Mouse (Mus musculus): ENCODE results near the gene Gsta4. TPM values are rescaled to one million over a fixed set of nuclear protein-coding genes. Genes with fewer than 3 reads are reported as not detected.

Gene Gsta4
- polyA plus RNA-seq, 1 experiment from 2014 or later, result 23.3 TPM

GRCm38 (mm10) chr9:78191736-78192135 is 9.2 kb downstream of the Gsta4 start:
- Histone ChIP-seq H3K4me1 (replicated peaks; ENCODE audit: control insufficient read depth, insufficient read depth, low read length) (0 out of 2 replicates have a peak, but pooled peaks cover 2% of the 10 kb centered on the region), H3K4me2 (replicated peaks; ENCODE audit: low read depth) (peak overlapping the region; percentile 61), H3K36me3 (ENCODE audit: control insufficient read depth, insufficient read depth) (no peaks in the 10 kb centered on the region), H3K9ac (ENCODE audit: low read depth, low read length) (no peak overlapping the region), H3K27ac (ENCODE audit: low read depth, low read length) (no peak overlapping the region), H3K9me3 (ENCODE audit: control insufficient read depth) (no peaks in the 10 kb centered on the region), H3K27me3 (replicated peaks; ENCODE audit: control insufficient read depth, insufficient read depth, low read length) (no peaks in the 10 kb centered on the region), H3K4me3 (ENCODE audit: low read depth, low read length) (peak overlapping the region; percentile 25)
- WGBS, result under 1% methylated on average over 18 of the region's 18 CpGs
- peak; percentile 65 for ATAC-seq
- 0 out of 2 replicates have a peak, but pooled peaks have one; percentile 24 for TF ChIP-seq CTCF (IDR thresholded peaks at IDR 0.05; ENCODE audit: low read depth)

DNA sequence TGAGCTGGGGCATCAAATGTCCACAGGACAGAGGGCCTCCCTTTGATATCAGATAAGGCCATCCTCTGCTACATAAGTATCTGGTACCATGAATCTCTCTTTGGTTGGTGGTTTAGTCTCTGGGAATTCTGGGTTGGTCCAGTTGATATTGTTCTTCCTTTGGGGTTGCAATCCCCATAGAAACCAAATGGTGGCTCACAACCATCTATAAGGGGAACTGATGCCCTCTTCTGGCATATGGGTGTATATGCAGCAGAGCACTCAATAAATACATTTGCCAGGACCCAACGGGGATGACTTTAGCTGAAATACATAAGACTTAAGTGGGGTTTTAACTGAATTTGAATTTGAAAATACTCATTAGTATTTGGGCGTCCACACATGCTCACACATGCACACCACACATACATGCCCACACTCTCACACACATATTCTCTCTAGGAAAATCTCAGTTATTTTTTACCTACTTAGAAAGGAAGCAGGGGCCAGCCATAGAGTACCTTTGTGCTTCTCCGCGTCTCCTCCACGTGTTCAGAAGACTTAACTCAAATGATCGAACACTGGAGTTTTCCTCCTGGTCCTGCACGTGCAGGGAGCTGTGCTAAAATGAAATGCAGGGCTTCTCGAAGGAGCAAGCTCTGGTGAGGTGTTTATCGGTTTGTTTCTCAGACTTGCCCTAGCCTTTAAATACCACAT is 11.5 kb downstream of the Gsta4 start:
- Histone ChIP-seq H3K27me3 (replicated peaks; ENCODE audit: control insufficient read depth, insufficient read depth, low read length) (no peaks in the 10 kb centered on the region), H3K36me3 (ENCODE audit: control insufficient read depth, insufficient read depth) (no peaks in the 10 kb centered on the region), H3K27ac (ENCODE audit: low read depth, low read length) (no peak overlapping the region), H3K9ac (ENCODE audit: low read depth, low read length) (no peak overlapping the region), H3K4me2 (replicated peaks; ENCODE audit: low read depth) (no peak overlapping the region), H3K9me3 (ENCODE audit: control insufficient read depth) (no peaks in the 10 kb centered on the region), H3K4me3 (ENCODE audit: low read depth, low read length) (no peak overlapping the region), H3K4me1 (replicated peaks; ENCODE audit: control insufficient read depth, insufficient read depth, low read length) (0 out of 2 replicates have a peak, but pooled peaks cover 2% of the 10 kb centered on the region)
- ATAC-seq, result no peak
- peak; percentile 94 for TF ChIP-seq CTCF (IDR thresholded peaks at IDR 0.05; ENCODE audit: low read depth)
- 41% methylated on average over 9 of the region's 9 CpGs for WGBS

GRCm38 (mm10) chr9:78195034-78195433 is 12.5 kb downstream of the Gsta4 start:
- 79% methylated on average over 11 of the region's 11 CpGs for WGBS
- H3K27me3 ChIP-seq (replicated peaks; ENCODE audit: control insufficient read depth, insufficient read depth, low read length), result no peaks in the 10 kb centered on the region
- no peaks in the 10 kb centered on the region for H3K9me3 ChIP-seq (ENCODE audit: control insufficient read depth)
- H3K27ac ChIP-seq (ENCODE audit: low read depth, low read length), result no peak overlapping the region
- TF ChIP-seq CTCF (IDR thresholded peaks at IDR 0.05; ENCODE audit: low read depth), result no peak
- H3K4me3 ChIP-seq (ENCODE audit: low read depth, low read length), result no peak overlapping the region
- H3K9ac ChIP-seq (ENCODE audit: low read depth, low read length), result no peak overlapping the region
- 0 out of 2 replicates have a peak, but pooled peaks cover 2% of the 10 kb centered on the region for H3K4me1 ChIP-seq (replicated peaks; ENCODE audit: control insufficient read depth, insufficient read depth, low read length)
- H3K36me3 ChIP-seq (ENCODE audit: control insufficient read depth, insufficient read depth), result no peaks in the 10 kb centered on the region
- no peak for ATAC-seq
- no peak overlapping the region for H3K4me2 ChIP-seq (replicated peaks; ENCODE audit: low read depth)

GRCm38 (mm10) chr9:78197801-78198200 is 15.2 kb downstream of the Gsta4 start:
- 97% methylated on average over 9 of the region's 9 CpGs for WGBS
- Histone ChIP-seq H3K36me3 (ENCODE audit: control insufficient read depth, insufficient read depth) (no peaks in the 10 kb centered on the region), H3K4me1 (replicated peaks; ENCODE audit: control insufficient read depth, insufficient read depth, low read length) (no peaks in the 10 kb centered on the region), H3K4me3 (ENCODE audit: low read depth, low read length) (no peak overlapping the region), H3K9me3 (ENCODE audit: control insufficient read depth) (no peaks in the 10 kb centered on the region), H3K27me3 (replicated peaks; ENCODE audit: control insufficient read depth, insufficient read depth, low read length) (no peaks in the 10 kb centered on the region), H3K27ac (ENCODE audit: low read depth, low read length) (no peak overlapping the region), H3K9ac (ENCODE audit: low read depth, low read length) (no peak overlapping the region), H3K4me2 (replicated peaks; ENCODE audit: low read depth) (no peak overlapping the region)
- no peak for ATAC-seq
- no peak for TF ChIP-seq CTCF (IDR thresholded peaks at IDR 0.05; ENCODE audit: low read depth)

DNA sequence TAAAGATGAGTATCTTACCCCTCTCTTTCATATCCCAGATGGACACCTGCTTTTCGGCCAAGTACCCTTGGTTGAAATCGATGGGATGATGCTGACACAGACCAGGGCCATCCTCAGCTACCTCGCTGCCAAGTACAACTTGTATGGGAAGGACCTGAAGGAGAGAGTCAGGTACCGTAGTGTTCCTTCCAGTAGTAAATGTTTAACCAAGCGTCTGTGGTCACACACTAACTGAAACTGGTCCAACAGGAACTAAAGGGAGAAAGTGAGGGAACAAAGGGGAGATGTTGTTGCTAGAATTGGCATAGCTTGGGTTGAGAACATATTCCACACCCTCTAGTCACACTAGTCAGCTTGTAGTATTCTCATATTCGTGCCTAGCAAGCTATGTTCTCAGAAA is 21.6 kb downstream of the Gsta4 start:
- no peak overlapping the region for H3K9ac ChIP-seq (ENCODE audit: low read depth, low read length)
- no peaks in the 10 kb centered on the region for H3K9me3 ChIP-seq (ENCODE audit: control insufficient read depth)
- H3K4me2 ChIP-seq (replicated peaks; ENCODE audit: low read depth), result no peak overlapping the region
- H3K27ac ChIP-seq (ENCODE audit: low read depth, low read length), result no peak overlapping the region
- peak; percentile 78 for ATAC-seq
- 47% methylated on average over 6 of the region's 6 CpGs for WGBS
- TF ChIP-seq CTCF (IDR thresholded peaks at IDR 0.05; ENCODE audit: low read depth), result no peak
- no peaks in the 10 kb centered on the region for H3K36me3 ChIP-seq (ENCODE audit: control insufficient read depth, insufficient read depth)
- no peak overlapping the region for H3K4me3 ChIP-seq (ENCODE audit: low read depth, low read length)
- 0 out of 2 replicates have a peak, but pooled peaks cover 5% of the 10 kb centered on the region for H3K4me1 ChIP-seq (replicated peaks; ENCODE audit: control insufficient read depth, insufficient read depth, low read length)
- no peaks in the 10 kb centered on the region for H3K27me3 ChIP-seq (replicated peaks; ENCODE audit: control insufficient read depth, insufficient read depth, low read length)

- Histone ChIP-seq H3K9ac (ENCODE audit: low read depth, low read length) (no peak overlapping the region), H3K4me1 (replicated peaks; ENCODE audit: control insufficient read depth, insufficient read depth, low read length) (peaks cover 12% of the 10 kb centered on the region), H3K4me3 (ENCODE audit: low read depth, low read length) (no peak overlapping the region), H3K27ac (ENCODE audit: low read depth, low read length) (no peak overlapping the region), H3K9me3 (ENCODE audit: control insufficient read depth) (no peaks in the 10 kb centered on the region), H3K4me2 (replicated peaks; ENCODE audit: low read depth) (no peak overlapping the region), H3K36me3 (ENCODE audit: control insufficient read depth, insufficient read depth) (no peaks in the 10 kb centered on the region), H3K27me3 (replicated peaks; ENCODE audit: control insufficient read depth, insufficient read depth, low read length) (no peaks in the 10 kb centered on the region)
- no peak for TF ChIP-seq CTCF (IDR thresholded peaks at IDR 0.05; ENCODE audit: low read depth)
- ATAC-seq, result no peak
- 65% methylated on average over 4 of the region's 4 CpGs for WGBS
Measured at GRCm38 (mm10) chr9:78208956-78209355, 26.4 kb downstream of the Gsta4 start.

All from intestine, postnatal 0 days (tissue).